Mouse (Mus musculus) WW6 (cell line): Measurements from ENCODE around the gene Pgp.

ENCODE experiments used
- DNase-seq: peaks from one replicate; pipeline ENCODE4 v3.0.0-alpha.2; 2013; ENCODE audit warnings: low read depth, low spot score

Pgp gene

GRCm38 (mm10) chr17:24483495-24483894, 13.3 kb downstream of the Pgp start:
- DNase-seq: no peak

DNA sequence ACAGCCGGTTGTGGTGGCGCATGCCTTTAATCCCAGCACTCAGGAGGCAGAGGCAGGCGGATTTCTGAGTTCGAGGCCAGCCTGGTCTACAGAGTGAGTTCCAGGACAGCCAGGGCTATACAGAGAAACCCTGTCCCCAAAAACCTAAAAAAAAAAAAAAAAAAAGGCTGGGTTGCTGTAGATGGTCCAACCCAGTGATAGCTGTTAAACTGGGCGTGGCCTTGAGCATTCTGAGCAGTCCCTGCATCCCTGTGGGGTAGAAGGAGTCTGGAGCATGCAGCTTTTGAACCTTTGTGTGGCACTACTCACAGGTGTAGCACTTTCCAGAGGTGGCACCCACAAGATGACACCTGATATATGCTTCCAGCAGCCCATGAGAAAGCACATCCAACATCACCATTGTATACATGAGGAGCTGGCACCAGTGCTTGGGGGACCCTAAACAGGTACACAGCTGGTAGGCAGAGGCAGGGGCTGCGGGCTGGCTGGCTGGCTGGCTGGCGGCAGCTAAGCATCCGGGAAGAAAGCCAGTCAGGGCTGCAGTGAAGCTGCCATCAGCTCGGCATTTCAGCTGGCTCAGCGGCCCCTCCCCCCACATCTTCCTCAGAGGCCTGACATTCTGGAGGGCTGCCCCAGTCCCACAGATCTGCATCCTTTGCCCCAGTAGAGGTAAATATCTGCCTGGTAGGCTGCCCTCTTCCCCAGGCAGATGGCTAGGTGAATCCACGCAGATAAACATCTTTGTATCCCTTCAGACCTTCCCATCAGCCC, 15.1 kb downstream of the Pgp start:
- no peak for DNase-seq

GRCm38 (mm10) chr17:24488186-24488661, 18.0 kb downstream of the Pgp start, which contains the start of gene Caskin1:
Gene Caskin1, plus strand, starts transcription at chr17:24488601.
- no peak for DNase-seq

GRCm38 (mm10) chr17:24488662-24489264, 18.6 kb downstream of the Pgp start:
- DNase-seq: no peak

DNA sequence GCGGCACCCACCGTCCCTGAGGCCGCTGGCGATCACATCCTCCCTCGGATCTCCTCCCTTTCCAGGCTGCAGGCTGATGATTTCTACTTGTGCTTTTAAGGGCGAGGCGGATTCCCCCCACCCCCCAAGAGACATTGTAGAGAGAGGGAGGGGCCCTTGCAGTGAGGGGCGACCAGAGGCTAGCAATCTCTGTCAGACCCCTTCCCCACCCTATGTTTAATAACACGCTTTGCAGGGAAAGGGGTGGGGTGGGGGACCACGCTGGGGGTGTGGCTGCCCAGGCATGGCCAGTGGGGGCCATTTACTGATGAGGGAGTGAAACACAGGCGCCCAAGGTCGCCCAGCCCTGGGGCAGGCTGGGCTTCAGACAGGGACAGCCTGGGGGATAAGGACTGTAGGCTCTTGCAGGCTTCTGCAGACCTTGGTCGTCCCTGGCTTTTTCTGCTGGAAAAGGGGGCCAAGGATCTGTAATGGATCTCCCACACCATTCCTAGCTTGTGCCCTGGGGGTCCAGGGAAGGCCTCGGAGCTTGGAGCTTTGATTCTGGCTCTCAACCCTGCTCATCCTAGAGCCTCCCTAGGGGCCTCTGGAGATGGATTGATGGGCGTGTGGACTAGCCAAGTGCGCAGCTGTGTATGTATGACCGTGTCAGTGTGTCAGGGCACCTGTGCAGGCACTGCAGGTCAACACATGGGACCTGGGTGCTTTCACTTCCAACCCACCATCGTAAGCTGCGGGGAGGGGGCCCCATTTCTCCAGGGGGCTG, 19.3 kb downstream of the Pgp start:
- no peak for DNase-seq

DNA sequence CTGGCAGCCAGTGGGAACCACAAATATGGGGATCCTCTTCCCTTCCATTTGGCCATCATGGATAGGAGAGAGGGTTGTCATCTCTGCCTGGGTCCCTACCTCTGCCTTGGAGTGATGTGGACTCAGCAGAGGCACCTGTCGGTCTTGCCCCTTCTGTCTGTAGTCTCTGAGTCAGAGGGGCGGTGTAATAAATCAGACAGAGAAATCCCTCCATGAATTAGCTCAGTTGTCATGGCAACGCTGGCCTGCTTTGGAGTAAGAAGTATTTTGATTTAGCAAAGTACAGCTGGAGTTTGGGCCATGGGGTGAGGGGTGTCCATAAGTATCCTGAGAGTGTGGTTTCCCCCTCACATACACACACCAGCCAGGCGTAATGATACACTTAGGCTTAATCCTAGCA, 20.2 kb downstream of the Pgp start:
- DNase-seq: no peak

- no peak for DNase-seq
These were observed 24.6 kb downstream of the Pgp start for GRCm38 (mm10) chr17:24494627-24495335.

DNA sequence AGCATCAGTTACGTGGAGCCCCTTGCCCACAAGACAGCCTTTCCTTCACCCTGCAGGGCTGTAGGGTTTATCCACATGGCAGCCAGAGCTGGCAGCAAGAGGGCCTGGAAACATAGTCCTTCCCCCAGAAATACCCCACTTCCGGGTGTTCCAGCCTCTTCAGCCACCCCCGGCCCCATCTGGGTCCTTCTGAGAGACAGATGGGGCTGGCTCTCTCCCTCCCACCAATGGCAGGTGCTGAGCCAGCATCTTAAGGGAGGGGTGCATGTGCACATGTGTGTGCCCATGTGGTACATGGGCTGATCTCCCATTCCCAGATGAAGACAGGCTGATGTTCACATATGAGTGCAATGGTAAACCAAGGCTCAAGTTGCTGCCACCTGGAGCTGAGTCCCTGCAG, 25.3 kb downstream of the Pgp start:
- no peak for DNase-seq

GRCm38 (mm10) chr17:24496026-24496425, 25.8 kb downstream of the Pgp start:
- DNase-seq: no peak

DNA sequence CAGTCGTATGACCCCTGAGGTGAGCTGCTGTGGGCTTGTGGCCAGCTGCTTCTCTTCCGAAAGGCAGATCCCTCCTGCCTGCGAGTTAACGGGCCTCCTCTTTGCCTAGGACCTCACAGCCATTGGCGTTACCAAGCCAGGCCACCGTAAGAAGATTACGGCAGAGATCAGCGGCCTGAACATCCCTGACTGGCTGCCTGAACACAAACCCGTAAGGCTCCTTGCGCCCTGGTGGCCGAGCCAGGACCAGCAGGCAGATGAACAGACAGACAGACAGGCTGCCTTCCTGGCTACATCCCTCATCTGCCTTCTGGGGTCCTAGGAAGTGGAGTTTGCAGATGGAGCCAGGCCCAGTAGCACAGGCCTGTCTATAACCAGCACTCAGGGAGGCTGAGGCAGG, 32.0 kb downstream of the Pgp start:
- no peak for DNase-seq

DNA sequence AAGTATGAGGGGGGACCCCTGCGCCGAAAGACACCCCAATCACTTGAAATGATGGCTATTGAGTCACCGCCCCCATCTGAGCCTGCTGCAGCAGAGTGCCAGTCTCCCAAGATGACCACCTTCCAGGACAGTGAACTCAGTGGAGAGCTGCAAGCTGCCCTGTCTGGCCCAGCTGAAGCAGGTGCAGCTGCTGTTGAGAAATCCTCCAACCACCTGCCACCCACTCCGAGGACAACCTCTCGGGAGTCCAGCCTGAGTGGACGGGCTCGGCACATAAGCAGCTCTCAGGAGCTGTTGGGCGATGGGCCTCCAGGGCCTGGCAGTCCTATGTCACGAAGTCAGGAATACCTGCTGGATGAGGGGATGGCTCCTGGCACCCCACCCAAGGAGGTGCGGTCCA, 33.9 kb downstream of the Pgp start:
- no peak for DNase-seq

DNA sequence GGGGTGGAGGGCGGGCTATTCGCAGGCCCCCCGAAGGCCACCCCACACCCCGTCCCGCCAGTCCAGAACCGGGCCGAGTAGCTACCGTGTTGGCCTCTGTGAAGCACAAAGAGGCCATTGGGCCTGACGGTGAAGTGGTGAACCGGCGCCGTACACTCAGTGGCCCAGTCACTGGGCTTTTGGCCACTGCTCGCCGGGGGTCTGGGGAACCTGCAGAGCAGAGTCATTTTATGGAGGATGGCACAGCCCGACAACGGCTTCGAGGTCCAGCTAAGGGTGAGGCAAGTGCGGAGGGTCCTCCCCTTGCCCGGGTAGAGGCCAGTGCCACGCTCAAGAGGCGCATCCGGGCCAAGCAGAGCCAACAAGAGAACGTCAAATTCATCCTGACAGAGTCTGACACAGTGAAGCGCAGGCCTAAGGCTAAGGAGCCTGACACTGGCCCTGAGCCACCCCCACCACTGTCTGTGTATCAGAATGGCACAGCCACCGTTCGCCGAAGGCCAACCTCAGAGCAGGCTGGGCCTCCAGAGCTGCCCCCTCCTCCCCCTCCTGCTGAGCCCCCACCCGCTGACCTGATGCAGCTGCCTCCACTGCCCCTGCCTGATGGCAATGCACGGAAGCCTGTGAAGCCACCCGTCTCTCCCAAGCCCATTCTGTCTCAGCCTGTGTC, 35.2 kb downstream of the Pgp start:
- no peak for DNase-seq

GRCm38 (mm10) chr17:24506332-24507070, 36.3 kb downstream of the Pgp start:
- DNase-seq: no peak

DNA sequence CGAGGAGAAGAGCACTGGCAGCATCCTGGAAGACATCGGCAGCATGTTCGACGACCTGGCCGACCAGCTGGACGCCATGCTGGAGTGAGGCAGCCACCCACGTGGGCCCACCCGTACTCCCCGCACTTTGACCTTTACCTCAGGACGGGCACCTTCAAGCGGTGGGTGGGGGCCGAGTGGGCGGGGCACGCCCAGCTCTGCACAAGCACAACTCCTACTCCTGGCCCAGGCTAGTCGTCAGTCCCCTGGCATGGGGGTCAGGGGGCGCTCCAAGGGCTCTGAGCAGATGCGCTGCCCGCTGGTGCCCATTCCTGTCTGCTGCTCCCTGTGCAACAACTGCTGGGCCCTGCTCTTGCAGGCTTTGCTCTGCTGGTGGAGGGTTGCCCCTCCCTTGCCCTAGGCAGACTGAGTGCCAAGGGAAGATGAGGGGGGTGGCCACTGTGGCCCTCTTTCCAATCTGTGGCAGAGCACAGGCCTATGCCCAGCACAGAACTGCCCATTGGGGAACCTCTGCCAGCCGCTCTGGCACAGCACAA, 37.0 kb downstream of the Pgp start:
- DNase-seq: no peak

- DNase-seq: no peak
These were observed 37.7 kb downstream of the Pgp start for GRCm38 (mm10) chr17:24507806-24508460.

- DNase-seq: no peak
These were observed 43.4 kb downstream of the Pgp start for GRCm38 (mm10) chr17:24513609-24514008.

DNA sequence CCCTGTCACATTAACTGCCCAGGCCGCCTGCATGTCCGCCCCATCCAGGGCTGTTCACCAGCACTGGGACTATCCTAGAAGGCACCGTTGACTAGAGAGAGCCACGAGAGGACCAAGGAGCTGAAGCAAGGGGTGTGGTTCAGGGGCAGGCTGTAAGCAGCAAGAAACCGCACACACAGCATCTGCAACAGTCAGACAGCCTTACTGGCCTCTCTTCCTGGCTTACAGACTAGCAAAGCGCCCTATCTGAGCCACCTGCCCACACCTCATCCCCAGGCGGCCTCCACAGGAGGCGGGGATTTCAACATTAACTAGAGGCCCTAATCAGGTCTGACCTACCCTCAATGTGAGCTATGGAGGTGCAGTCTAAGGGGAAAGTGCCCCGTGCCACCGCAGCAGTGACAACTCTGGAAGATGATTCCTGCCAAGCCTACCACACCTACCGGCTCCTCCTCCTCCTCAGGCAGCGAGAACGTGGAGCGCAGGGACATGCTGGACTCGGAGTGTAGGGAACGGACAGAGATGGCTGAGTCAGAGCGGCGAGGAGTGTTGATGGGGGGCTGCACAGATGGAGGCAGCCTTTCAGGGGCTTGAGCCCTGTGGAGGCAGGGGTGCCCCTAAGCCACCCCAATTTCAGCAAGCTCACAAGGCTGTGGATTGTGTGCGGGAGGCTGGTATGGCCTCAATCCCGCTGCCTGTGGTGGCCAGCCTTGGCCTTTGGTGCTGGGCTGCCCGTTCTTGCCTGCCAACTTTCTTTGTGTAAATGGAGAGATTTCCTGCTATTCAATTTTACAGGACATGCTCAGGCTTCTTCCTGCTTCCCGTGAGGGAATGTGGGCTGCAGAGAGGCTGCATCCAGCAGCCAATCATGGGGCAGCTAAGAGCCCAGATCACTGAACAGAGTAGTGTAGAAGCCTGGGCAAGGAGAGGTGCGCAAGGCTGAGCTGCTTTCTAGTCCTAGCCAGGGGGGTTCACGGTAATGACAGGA, 44.4 kb downstream of the Pgp start:
- no peak for DNase-seq

DNA sequence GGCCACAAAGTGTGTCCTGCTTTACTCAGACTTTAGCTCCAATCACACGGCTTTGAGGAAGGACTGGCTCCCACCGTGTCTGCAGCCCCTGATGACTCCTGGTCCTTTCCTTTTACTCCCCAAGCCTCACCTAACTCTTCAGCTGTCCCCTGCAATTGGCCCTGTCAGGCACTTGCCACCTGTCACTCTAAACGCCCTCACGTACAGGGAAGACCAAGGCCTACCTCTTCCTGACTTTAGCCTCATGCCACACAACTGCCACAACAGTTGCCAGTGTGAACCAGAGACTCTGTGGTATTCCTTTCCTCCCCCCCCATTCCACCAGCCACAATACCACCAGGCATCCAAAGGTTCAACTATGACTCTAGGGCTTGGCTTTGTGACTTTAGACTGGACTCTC, 50.3 kb downstream of the Pgp start:
- DNase-seq: no peak
